Mouse (Mus musculus) kidney, adult 2 months (tissue): ENCODE measurements around the gene Irs1.

Experiments used
- CTCF ChIP-seq: fragments of 200-500 bp; conservative IDR thresholded peaks from 2 replicates; pipeline ENCODE4 v1.5.1; 2011; ENCODE audit warnings: low read depth, mild to moderate bottlenecking, control low read depth, low read length, moderate library complexity, mixed read lengths; ENCODE audit not compliant: insufficient read depth, insufficient read length
- POLR2A ChIP-seq: fragments of 200-500 bp; IDR thresholded peaks from one replicate; pipeline ENCODE4 v1.6.1; 2011; ENCODE audit warnings: low read depth, low read length, control low read depth

GRCm38 (mm10) chr1:82272231-82272630, 19.0 kb downstream of the Irs1 start:
- TF ChIP-seq CTCF = no peak
- TF ChIP-seq POLR2A = no peak
